Mouse (Mus musculus) hindbrain, postnatal 0 days (tissue): Measurements from ENCODE around the gene Tlx2. TPM values are rescaled to one million over a fixed set of nuclear protein-coding genes. Genes with fewer than 3 reads are reported as not detected.

Experiments
- ATAC-seq: fragments of 200-750 bp; cut with Nextera tagmentation; 2 replicates; pipeline ENCODE4 v1.8.0; 2017; ENCODE audit warnings: mild to moderate bottlenecking, moderate TSS enrichment, moderate library complexity
- DNase-seq: peaks from one replicate; pipeline ENCODE4 v3.0.0-alpha.2; 2015; ENCODE audit warnings: low spot score
- H3K27ac ChIP-seq: fragments of 300-500 bp; sonication (generic); 2 replicates; pipeline ENCODE4 v1.5.1; 2014; ENCODE audit warnings: mild to moderate bottlenecking
- H3K27me3 ChIP-seq: fragments of 300-500 bp; sonication (generic); 2 replicates; pipeline ENCODE4 v1.6.1; 2014; ENCODE audit warnings: low read length, mixed read lengths; ENCODE audit not compliant: insufficient read depth
- H3K36me3 ChIP-seq: fragments of 300-500 bp; sonication (generic); 2 replicates; pipeline ENCODE4 v1.6.1; 2014; ENCODE audit warnings: low read length, mixed read lengths; ENCODE audit not compliant: insufficient read depth
- H3K4me1 ChIP-seq: fragments of 300-500 bp; sonication (generic); 2 replicates; pipeline ENCODE4 v1.6.1; 2014; ENCODE audit warnings: antibody characterized with exemption, low read length, mixed read lengths; ENCODE audit not compliant: insufficient read depth
- H3K4me2 ChIP-seq: fragments of 300-500 bp; sonication (generic); 2 replicates; pipeline ENCODE4 v1.6.1; 2014; ENCODE audit warnings: low read depth, mild to moderate bottlenecking, low read length, moderate library complexity, mixed read lengths
- H3K4me3 ChIP-seq: fragments of 300-500 bp; sonication (generic); 2 replicates; pipeline ENCODE4 v1.5.1; 2014; ENCODE audit warnings: low read length
- H3K9ac ChIP-seq: fragments of 300-500 bp; sonication (generic); replicated peaks from 2 replicates; pipeline ENCODE4 v1.6.1; 2014; ENCODE audit warnings: mild to moderate bottlenecking, low read length, moderate library complexity, mixed read lengths
- H3K9me3 ChIP-seq: fragments of 300-500 bp; sonication (generic); 2 replicates; pipeline ENCODE4 v1.6.1; 2016; ENCODE audit warnings: low read length, mixed read lengths
- CTCF ChIP-seq: IDR thresholded peaks from 2 replicates; pipeline ENCODE4 v1.5.1; 2016; ENCODE audit warnings: antibody characterized with exemption, control low read depth, low read depth
- WGBS: fragments of 180-500 bp; shearing (Covaris S2); extraction: QIAGEN DNeasy Blood & Tissue Kit; methylation state at CpG from one replicate; pipeline ENCODE4 v1.1.7; 2014; 5-methylcytosine and 5-hydroxymethylcytosine counted together
- polyA plus RNA-seq: library from polyadenylated mRNA; unstranded; fragments of >200 nt; fragmentation: Nextera tagmentation; extraction: Ambion mirVana; gene quantifications from 2 replicates; pipeline ENCODE4 v1.2.1, GENCODE M21; 2015
- total RNA-seq: library from RNA; depleted of rRNA; stranded (reverse); fragments of >200 nt; gene quantifications from 2 replicates; pipeline ENCODE4 v1.2.3, GENCODE M21; 2014

The Tlx2 gene
- total and polyA plus RNA-seq, 2 experiments from 2014 or later, result not detected

GRCm38 (mm10) chr6:83092416-83093127 lies 22.5 kb upstream of the Tlx2 start:
- no peak for TF ChIP-seq CTCF
- Histone ChIP-seq H3K27me3 (peaks cover 22% of the 10 kb centered on the region), H3K9me3 (no peaks in the 10 kb centered on the region), H3K9ac (no peak overlapping the region), H3K4me2 (no peak overlapping the region), H3K27ac (no peak overlapping the region), H3K36me3 (no peaks in the 10 kb centered on the region), H3K4me3 (no peak overlapping the region), H3K4me1 (no peaks in the 10 kb centered on the region)
- 42% methylated on average over 6 of the region's 6 CpGs for WGBS
- no peak for ATAC-seq
- no peak for DNase-seq

GRCm38 (mm10) chr6:83087926-83088260 lies 17.8 kb upstream of the Tlx2 start:
- DNase-seq, result no peak
- 9% methylated on average over 9 of the region's 9 CpGs for WGBS
- Histone ChIP-seq H3K36me3 (no peaks in the 10 kb centered on the region), H3K27ac (no peak overlapping the region), H3K4me3 (peak overlapping the region; percentile 20; the same call in 1 of the 2 replicates), H3K9me3 (no peaks in the 10 kb centered on the region), H3K27me3 (peaks cover 61% of the 10 kb centered on the region), H3K9ac (no peak overlapping the region), H3K4me1 (no peaks in the 10 kb centered on the region), H3K4me2 (peak overlapping the region; percentile 37)
- no peak for ATAC-seq
- TF ChIP-seq CTCF, result no peak

- H3K9ac ChIP-seq, result no peak overlapping the region
- 1% methylated on average over 47 of the region's 47 CpGs for WGBS
- H3K27ac ChIP-seq, result no peak overlapping the region
- H3K27me3 ChIP-seq, result peaks cover 61% of the 10 kb centered on the region
- peak overlapping the region; percentile 37 for H3K4me2 ChIP-seq
- ATAC-seq (no peak), DNase-seq (no peak)
- peak overlapping the region; percentile 20; the same call in 1 of the 2 replicates for H3K4me3 ChIP-seq
- no peak for TF ChIP-seq CTCF
- no peaks in the 10 kb centered on the region for H3K4me1 ChIP-seq
- H3K9me3 ChIP-seq, result no peaks in the 10 kb centered on the region
- 0 out of 2 replicates have a peak, but pooled peaks cover 3% of the 10 kb centered on the region for H3K36me3 ChIP-seq
These were observed 17.3 kb upstream of the Tlx2 start for GRCm38 (mm10) chr6:83087205-83087925.

GRCm38 (mm10) chr6:83086121-83087035 lies 16.3 kb upstream of the Tlx2 start, which contains the start of gene Lbx2:
Gene Lbx2, plus strand, starts transcription at chr6:83086367.
- no peak within 1 kb of the TSS for H3K27ac ChIP-seq
- ATAC-seq, result no peak
- peaks cover 61% of the 10 kb centered on the region for H3K27me3 ChIP-seq
- 2% methylated on average over 41 of the region's 42 CpGs for WGBS
- H3K4me2 ChIP-seq, result peak within 1 kb of the TSS; percentile 37; the same call in 1 of the 2 replicates
- no peaks in the 10 kb centered on the region for H3K9me3 ChIP-seq
- H3K4me1 ChIP-seq, result no peaks in the 10 kb centered on the region
- DNase-seq, result no peak
- no peak within 1 kb of the TSS for H3K4me3 ChIP-seq
- H3K36me3 ChIP-seq, result 0 out of 2 replicates have a peak, but pooled peaks cover 4% of the 10 kb centered on the region
- no peak within 1 kb of the TSS for H3K9ac ChIP-seq
- no peak for TF ChIP-seq CTCF

GRCm38 (mm10) chr6:83084477-83084876 lies 14.4 kb upstream of the Tlx2 start:
- peaks cover 55% of the 10 kb centered on the region for H3K27me3 ChIP-seq
- 0 out of 2 replicates have a peak, but pooled peaks cover 4% of the 10 kb centered on the region for H3K36me3 ChIP-seq
- no peak overlapping the region for H3K4me3 ChIP-seq
- no peak overlapping the region for H3K9ac ChIP-seq
- no peak for ATAC-seq
- H3K4me2 ChIP-seq, result no peak overlapping the region
- DNase-seq, result no peak
- no peak for TF ChIP-seq CTCF
- 5% methylated on average over 6 of the region's 6 CpGs for WGBS
- no peaks in the 10 kb centered on the region for H3K4me1 ChIP-seq
- H3K27ac ChIP-seq, result no peak overlapping the region
- no peaks in the 10 kb centered on the region for H3K9me3 ChIP-seq

DNA sequence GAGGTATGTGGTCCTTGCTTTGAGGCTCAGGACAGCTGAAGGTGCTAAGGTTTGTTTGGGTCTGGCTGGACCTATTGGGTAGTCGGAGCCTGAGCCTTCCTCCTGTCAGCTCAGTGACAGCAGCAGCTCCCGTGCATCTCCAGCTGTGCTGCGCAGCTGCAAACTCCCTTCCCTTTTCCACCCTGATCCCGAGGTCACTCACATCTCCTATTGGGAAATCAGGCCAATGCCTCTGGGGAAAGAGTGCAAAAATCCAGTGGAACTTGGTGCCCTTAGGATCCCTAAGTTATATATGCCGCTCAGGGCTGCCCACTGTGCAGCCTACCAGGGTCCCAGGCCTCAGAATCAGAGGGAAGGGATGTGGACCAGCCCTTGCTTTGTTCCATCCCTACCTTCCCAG lies 13.4 kb upstream of the Tlx2 start:
- no peak for ATAC-seq
- Histone ChIP-seq H3K4me3 (no peak overlapping the region), H3K36me3 (0 out of 2 replicates have a peak, but pooled peaks cover 4% of the 10 kb centered on the region), H3K4me1 (no peaks in the 10 kb centered on the region), H3K27me3 (peaks cover 47% of the 10 kb centered on the region), H3K9ac (no peak overlapping the region), H3K4me2 (no peak overlapping the region), H3K27ac (no peak overlapping the region), H3K9me3 (no peaks in the 10 kb centered on the region)
- 6% methylated on average over 5 of the region's 5 CpGs for WGBS
- DNase-seq, result no peak
- no peak for TF ChIP-seq CTCF
